Mouse (Mus musculus): ENCODE results near the gene Btg4.
A peak's percentile ranks its signal among the peaks of the same experiment; 100 is the strongest.
"Not testable (repeated sequence)": the region's sequence is repeated elsewhere in the genome, so short reads cannot be mapped to it uniquely, and the experiment has no call there.

The Btg4 gene

DNA sequence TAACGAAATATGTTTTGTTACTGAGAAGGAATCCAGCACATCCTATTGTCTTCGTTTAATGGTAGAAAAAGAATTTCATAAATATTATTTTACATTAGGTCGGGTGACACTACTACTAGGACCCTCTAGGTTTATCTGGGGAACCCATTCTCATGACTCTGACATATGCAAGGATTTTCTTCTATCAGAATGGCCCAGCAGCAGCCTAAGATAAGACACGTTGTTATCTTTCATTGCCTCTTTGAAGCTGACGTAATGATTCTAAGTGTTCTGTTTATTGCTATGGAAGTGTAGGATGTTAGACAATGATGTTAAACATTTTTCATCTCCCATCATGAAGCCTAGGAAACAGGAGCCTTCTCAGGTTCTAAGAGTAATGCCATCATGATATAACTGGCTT is 33.0 kb downstream of the Btg4 start:
- DNase-seq = no peak

DNA sequence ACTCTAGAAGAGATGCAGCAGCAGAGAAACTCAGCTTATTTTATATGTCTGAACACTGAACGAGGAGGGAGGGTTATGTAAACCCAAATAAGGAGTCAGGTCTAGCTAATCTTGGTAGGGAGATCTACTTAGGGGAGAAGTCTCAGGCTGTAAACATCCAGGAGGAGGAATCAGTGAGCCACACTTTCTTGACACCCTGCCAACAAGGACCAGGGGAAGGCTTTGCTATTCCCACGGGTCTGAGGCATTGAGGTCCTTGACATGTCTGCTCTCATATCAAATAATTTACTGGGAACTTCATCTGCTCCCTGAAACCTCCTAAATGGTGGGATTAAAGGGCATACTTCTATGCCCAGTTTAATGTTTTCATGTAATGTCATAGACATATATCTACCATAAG is 35.6 kb downstream of the Btg4 start:
- DNase-seq = no peak

DNA sequence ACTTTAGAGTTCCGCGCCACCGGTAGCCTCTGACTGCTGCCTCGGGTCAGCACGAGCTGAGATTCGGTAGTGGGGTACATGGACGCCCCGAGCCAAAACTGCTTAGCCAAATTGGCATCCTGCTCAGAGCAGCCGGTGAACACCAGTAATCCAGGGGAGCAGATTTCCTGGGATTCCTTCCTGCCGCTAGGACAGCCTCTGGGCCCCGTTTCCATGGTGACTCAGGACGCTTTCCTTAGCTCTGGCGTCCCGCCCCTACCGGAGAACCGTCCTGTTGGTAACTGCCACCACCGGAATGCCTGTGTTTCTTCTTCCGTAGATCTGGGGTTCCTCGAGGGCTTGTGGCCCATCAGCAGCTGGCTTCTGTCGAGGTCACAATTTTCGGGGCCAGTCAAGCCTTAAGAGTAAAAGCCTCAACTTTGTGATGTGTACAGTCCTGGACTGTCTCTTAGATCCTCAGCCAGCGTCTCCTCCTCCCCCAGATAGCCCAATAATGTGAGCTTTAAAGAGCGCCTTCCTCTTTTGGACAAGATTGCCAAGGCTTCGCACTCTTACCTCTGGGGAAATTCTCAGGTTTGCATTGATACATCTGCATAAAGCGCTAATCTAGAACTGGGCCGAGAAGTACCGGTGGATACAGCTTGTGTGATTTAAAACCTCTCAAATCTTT is 41.2 kb downstream of the Btg4 start, which contains the start of gene 4833427G06Rik:
Gene 4833427G06Rik, minus strand, starts transcription at position 323 of the 670 bp plus-strand sequence.
- DNase-seq = no peak

DNA sequence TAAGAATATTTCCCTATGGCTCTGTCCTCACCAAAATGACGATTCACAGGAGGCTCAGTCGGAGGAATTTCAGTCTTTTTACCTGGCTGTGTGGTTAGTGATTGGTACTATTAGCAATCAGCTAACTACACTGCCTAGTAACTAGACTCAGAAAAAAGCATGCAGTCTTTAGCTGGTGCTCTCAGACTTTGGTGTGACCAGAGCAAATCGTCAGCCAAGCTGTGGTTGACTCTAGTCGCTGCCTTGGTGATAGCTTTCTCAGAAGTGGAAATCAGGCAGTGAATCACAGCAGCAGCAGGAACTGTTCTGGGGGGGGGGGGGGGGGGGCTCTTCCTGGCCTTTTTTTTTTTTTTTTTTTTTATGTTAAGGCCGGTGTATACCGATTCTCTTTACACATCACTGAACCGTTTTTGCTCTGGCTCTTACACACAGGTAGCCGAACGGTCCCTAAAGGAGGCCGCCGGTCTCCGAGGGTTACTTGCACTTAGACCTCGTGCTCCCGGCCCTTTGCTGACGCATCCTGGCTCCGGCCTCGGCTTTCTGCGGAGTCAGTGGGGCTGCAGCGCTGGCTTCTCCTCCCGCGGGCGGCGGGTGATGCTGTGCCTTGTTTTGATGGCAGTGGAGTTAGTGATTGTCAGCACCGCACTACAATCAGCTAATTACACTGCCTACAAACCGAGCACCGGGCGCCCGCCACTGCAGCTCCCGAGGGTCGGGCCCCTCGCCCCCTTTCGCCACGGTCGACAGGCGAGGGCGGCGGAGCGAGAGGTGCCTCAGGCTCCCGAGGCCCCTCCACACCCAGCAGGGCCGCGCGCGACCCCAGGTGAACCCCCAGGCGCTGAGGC is 42.5 kb downstream of the Btg4 start:
- no peak for DNase-seq

DNA sequence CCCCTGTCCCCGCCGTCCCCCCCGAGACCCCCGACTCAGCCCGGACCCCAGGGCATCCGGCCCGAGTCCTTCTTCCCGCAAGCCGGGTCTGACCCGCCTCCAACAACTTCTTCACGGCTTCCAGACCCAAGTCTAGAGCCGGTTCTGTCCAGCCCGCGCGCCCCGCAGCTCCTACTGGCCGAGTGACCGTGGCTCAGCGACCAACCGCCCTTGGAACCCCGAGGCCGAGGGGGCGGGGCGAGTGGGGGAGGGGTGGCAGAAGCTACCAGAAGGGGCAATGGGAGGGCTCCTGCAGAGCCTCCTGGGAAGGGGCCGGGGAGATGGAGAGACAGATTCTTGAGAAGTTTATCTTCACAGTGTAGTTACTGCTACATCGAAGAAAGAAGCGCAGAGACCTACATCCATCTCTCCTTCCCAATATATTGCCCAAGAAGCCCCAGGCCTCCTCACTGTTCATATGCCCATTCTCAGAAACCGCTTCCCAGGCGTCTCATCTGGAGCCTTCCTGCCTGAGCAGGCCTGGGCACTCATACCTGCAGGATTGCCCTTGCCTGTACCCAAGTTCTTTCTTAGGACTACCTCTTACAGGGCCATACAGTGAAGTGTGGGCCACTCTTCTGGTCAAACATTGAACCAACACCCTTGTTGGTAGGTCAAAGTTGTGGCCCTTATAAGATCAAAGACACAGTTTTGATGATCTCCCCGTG is 43.3 kb downstream of the Btg4 start:
- no peak for DNase-seq

DNA sequence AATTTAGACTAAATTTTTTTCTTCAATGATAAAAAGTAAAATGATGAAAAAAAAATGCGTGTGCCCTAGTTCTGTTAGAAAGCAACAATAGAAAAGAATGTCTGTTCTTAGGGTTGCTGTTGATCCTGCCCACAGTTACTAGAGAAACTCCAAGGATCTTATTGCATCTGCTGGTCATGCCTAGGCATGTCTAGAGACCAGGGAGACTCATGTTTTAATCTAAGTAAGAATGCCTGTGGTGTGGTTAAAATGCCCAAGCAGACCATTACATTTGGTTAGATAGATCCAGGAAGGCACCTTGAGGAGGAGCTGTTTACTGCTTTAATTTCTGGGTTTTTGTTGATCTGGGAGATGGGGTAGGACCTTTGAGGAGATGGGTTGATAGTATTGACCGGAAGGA is 45.0 kb downstream of the Btg4 start:
- DNase-seq = no peak

DNA sequence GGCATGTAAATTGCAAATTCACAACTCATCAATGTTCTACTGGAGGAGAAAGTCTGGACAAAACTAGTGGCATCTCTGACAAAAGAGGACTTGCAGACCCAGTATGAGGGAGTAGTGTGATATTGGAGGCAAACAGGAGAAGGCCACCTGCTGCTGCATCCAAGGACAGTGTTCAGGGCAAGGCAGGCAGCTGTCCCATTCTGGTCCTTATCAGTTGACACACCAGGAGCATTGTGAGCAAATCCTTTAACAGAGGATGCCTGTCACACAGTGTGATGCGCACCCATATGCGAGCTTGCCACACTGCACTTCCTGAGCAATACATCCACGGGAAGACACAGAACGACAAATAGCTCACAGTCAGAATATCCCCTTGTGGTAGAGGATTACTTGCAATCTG is 54.1 kb downstream of the Btg4 start:
- DNase-seq = no peak

DNA sequence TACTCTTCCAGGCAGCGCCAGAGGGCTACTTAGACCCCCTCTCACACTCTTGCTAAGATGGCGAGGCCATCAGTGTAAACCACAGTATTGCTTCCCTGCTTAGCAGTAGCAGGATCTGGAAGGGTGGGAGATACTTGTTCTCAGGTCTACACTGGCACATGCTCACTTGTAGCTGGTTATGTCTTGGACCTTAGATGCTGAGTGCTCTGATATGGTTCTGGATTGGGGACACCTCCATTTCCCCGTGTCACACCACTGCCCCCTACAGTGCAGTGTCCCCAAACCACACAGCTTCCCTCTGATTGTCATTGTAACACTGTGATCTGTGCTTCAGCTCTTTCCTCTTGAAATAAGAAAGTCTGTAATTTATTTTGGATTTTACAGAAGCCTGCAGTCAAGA is 76.3 kb downstream of the Btg4 start:
- DNase-seq = no peak

DNA sequence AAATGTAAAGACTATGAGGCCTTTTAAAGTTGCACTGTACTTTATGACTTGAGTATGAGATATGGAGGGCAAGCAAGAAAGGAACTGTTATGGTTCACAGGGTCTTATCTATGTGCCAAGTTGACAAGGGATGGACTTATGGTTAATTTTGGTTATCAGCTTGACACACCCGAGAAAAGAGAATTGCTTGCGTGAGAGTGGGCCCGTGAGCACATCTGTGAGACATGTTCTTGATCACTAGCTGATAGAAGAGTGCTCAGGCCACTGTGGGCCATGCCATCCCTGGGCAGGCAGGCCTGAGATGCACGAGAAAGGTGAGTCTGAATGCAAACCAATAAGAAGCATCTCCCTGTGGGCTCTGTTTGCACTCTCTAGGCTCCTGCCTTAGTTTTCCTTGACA is 76.7 kb downstream of the Btg4 start:
- no peak for DNase-seq

DNA sequence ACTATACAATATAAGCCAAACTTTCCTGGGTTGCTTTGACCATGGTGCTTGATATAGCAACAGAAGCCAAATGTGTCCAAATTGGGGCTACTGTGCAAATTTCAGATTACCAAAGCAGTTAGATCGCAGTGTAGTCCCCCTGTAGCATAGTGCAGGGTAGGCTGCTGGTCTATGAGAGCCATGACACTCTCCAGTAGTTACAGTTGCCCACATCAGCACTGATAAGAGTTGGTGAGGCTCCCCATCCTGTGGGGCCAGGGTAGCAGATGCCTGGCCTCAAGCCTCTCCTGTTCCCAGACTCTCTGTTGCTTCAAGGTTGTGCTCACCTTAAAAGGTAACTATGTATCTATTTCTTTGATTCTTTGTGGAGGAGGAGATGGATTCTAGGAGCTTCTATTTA is 77.1 kb downstream of the Btg4 start:
- no peak for DNase-seq

DNA sequence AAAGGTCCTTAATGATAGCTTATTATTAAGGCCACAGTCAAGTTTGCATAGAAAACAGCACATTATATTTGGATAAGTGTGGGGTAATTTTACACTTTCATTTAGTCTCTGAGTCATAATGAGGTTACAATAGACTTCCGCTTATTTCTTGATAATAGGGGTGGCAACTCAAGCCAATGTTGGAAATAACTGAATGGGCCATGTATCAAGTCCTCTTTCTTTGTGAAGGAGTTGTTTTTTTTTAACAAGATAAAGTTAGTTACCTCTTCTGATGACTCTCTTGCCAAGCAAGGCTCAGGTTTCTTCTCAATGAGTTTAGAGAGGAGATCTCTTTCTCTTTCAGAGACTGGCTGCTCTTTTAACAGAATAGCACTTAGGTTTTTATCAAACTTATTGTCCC is 77.6 kb downstream of the Btg4 start:
- no peak for DNase-seq

DNA sequence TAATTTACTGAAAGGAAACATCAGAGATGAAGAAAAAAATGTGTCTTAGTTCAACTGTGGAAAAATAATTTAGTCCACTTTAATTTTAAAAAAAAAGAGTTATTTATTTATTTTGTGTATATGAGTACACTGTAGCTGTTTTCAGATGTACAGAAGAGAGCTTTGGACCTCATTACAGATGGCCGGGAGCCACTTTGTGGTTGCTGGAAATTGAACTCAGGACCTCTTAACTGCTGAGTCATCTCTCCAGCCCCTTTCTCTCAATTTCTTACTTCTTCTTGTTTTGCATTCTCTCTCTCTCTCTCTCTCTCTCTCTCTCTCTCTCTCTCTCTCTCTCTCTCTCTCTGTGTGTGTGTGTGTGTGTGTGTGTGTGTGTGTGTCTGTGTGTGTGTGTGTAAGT is 78.7 kb downstream of the Btg4 start:
- not testable (repeated sequence) for DNase-seq

DNA sequence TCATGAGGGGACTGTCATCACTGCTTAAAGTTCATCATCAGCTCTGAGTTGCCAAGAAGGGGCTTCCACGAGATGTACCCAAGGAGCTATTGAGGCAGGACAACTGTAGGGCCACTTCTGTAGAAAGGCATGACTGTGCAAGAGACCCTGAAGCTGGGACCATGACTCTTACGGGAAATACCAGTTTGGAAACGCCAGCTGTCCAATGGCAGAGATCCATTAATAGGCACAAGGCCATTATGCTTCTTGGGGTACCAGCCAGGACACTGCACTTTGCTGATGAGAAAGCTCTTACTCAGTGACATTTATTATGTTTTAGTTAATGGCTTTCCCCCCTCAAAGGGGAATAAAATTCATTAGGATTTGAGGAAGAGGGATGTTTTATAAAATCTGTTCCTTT is 80.0 kb downstream of the Btg4 start:
- DNase-seq = no peak

DNA sequence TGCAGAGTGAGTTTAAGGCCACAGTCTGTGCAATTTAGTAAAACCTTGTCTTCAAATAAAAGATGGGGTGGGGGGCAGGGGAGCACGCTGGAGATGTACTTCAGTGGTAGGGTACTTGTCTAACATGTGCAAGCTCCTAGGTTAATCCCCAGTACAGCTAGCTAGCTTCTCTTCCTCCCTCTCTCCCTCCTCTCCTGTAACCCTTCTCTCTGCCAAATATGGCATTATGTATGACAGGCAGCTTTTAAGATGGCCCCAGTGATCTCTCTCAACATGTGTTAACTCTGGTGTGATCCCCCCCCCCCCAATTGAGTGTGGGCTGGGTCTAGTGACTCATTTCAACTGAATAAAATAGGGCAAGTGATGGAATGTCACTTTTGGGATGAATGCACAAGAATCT is 82.7 kb downstream of the Btg4 start:
- no peak for DNase-seq

DNA sequence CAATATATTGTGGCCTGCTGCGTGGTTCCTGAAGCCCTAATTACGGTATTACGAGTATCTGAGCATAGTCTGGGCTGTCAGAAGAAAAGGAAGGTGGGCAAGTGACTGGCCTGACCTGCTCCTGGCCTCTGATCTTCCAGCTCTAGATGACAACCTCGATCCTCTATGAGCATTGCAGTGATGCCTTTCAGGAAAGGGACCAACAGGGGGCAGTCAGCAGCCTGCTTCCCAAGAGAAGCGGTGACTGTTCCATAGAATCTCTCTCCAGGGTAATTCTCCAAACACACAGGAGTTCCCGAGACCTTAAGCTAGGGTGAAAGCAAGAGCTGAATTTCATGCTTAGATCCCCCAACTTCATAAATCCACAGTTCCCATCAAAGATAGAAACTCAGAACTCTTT is 83.5 kb downstream of the Btg4 start:
- DNase-seq = no peak

DNA sequence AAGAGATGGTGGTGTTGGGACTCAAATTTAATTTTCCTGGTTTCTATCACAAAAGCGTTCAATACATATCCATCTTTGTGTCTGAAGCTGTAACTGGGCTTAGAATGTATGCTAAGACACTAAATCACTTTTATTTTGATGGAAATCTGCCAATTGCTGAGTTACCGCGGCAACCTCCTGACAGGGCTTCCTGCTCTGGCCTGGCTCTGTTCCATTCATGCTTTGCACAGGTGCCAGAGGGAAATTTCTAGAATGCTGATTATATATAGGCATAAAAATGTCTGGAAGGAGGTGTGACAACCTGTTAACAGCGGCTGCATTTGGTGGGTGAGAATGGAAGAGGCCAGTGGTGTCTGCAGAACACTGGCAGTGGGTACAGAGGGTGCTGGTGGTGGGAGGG is 85.8 kb downstream of the Btg4 start:
- DNase-seq = no peak

DNA sequence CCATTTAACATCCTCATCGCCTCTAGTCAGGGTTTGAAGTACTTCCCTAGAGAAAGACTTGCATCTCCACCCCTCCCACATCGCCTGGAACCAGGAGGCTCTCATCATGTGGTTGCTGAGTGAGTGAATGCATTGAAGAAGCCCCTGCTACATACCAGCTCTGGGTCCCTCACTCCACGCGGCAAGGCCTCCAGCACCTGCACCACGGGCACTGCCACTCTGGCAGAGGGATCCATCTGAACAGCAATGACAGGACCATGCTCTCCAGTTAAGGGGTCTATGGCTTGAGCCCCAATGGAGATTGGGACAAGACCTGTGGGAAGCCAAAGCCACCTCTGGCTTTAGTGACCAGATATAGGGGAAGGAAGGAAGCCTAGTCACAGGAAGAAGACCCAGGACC is 86.6 kb downstream of the Btg4 start:
- DNase-seq = no peak

DNA sequence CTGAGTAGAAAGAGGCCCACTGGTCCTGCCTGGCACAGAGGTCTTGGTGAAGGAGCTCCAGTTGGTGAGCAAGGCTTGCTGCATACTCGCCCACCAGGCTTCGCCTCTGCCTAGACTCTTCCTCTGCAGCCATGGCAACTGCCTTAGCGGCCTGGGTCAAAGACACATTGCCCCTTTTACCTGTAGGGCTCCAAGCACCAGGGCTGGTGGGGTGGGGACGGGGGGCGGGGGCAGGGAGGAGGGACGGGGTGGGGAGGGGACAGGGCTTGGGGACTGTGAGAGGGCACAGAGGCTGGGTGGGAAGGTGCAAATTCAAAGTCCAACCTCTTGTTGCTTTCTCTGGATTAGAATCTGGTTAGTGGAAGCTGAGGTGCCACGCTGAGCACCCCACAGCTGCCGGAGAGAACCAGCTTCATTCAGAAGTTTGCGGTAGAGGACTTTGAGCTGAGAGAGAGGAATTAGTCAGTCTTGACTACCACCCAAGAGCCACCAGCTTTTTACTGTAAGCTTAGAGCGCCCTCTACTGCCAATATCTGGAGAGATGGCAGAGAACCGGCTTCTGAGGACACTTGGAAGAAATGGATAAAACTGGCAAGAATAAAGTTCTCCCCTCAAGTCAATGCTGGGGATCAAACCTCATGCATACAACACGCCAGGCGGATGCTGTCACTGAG is 91.5 kb downstream of the Btg4 start:
- no peak for DNase-seq

DNA sequence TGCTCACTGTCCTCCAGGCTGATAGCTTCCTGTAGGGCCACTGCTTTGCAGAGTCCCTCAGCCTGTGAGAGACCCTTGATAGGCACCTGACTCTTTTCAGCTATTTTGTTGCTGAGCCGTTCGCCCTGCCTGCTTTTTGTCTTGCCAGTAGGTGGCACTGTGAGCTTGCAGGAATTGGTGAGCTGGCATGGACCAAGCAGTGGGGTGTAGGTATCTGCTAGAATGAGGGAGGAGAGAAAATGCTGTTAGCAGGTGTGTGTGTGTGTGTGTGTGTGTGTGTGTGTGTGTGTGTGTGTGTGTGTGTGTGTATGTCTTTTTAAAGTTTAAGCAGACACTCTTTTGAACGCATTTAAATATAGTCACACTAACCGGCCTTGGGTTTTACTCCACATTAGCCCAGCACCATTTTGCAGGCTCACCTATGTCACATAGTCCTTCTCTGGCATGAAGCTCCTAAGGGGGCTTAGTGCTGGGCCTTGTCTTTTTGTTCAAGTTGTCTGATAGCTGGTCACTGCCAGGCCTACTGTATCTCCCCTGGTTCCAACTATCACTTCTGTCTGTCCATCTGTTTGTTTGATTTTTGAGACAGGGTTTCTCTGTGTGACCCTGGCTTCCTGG is 101.2 kb downstream of the Btg4 start:
- DNase-seq = peak; percentile 58 to 73

DNA sequence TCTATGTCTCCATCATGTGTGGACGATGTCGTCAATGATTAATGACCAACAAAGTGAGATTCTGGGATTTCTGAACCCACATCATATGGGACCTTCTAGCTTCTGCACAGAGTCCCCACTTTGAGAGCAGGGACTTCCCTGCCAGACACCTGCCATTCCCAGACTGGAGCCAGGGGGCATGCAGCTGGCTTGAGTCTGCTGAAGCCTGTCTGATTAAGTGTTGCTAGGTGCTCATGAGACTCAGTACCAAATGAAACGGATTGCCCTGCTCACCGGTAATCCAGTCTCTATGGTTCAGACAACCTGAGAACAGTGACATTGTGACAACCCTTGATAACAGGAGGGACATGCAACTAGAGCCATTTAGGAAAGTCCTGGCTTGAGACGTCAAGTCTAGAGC is 103.3 kb downstream of the Btg4 start:
- DNase-seq = no peak

DNA sequence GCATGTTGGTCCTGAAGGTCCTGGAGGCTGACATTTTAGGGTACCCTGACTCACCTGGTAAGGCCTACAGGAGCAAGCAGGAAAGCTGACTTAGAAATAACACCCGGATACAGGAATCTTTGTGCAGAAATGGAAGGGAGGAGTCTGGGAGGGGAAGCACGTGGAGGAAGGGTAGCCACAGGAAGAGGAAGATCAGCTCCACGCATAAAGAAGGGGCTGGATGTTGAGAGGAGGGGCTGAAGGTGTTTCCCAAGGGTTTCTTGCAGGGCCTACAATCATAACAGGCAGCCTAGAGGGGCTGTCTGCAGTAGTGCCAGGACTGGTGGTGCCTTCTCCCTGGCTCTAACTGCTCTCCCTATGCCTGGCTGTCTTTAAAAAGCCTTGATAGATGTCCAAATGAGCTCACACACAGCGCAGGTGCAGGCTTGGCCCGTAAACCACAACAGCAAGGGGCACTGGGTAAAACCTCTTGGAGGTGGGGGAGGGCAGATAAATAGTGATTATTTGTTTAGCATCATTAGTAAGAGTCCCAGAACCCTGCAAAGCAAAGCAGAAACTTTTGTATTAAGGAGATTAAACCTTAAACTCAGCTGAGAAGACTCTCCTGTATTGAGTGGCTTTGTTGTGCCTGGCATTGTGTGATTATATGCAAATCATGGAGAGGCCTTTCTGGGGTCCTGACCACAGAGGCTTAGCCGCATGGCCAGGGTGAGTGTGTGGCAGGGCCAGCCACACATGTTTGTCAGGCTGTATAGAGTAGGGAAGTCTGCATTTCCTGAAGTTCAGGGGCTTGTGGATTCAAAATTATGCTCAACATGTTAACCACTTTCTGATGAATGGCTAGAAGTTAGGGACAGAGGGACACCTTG is 104.8 kb downstream of the Btg4 start, which contains the start of gene Gm32742:
Gene Gm32742, minus strand, starts transcription at position 206 of the 869 bp plus-strand sequence.
- no peak for DNase-seq

DNA sequence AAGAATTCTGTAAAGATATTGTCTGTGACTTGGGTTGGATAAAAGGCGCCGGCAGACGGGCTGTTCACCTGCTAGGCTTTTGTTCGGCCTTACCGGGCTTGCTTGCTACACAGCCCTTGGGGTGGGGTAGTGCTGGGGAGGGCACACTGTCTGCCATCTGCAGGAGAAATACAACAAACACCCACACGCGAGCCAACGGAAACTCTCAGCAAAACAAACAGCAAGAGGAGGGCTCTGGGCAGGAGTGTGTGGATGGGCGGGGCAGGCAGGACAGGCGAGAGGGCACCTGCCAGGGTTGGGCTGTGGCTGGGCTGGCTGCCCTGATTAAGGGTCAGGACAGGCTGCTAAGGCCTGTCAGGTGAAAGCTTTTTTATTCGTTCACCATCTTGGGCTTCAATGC is 107.3 kb downstream of the Btg4 start:
- DNase-seq = peak; percentile 46 to 69
